Mouse (Mus musculus) sigmoid colon, adult 10 weeks (tissue): Measurements from ENCODE around the gene Mrpl43. TPM values are rescaled to one million over a fixed set of nuclear protein-coding genes. Genes with fewer than 3 reads are reported as not detected.

Experiments used
- polyA plus RNA-seq: library from polyadenylated mRNA; stranded (reverse); fragments of 350-450 nt; fragmentation: Illumina TruSeq; extraction: RNeasy Lipid Tissue Mini Kit (QIAGEN cat#74804); gene quantifications from one replicate; pipeline ENCODE4 v1.2.3, GENCODE M21; 2014; ENCODE audit warnings: low read depth, low replicate concordance

Mrpl43 gene
- polyA plus RNA-seq, result 13.8 TPM

DNA sequence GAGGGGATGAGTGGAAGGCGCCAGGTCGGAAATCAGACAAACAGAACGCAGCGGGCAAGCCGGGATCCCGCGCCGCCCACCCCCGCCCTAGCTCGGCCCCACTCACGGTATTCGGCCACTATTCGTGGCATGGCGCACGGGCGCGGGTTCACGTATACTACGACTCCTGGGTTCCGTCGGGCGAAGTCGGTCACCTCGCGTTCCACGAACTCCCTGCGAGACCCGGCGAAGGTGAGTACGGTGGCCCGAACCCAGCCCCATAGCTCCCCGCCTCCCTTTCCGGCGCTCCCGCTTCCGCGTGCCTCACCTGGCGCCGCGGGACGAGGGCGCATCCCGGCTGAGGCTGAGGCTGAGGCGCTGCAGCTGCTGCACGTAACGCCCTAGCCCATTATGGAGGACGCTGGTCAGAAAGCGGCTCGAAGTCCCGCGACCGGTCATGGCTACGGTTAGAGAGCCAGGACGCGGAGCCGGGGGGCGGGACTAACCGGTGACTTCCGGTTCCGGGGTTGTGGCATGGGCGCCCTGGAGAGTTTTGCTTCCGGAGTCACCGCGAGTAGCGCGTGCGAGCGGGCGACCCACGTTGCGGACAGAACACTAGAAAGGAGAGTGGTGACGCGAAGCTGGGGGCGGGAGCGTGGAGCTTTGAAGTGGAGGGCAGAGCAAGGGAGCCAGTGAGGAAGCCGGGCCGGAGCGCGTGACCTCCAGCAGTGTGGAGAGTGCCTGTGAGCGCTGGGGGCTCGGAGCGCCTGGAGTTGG lies at the start of gene Mrpl43:
Gene Mrpl43 (minus strand): TSS at position 486 of the 756 bp plus-strand sequence.

GRCm38 (mm10) chr19:45047417-45047934 lies 41.2 kb upstream of the Mrpl43 start, which contains the start of gene Sfxn3:
TSS of gene Sfxn3 (plus strand) at chr19:45047503.

DNA sequence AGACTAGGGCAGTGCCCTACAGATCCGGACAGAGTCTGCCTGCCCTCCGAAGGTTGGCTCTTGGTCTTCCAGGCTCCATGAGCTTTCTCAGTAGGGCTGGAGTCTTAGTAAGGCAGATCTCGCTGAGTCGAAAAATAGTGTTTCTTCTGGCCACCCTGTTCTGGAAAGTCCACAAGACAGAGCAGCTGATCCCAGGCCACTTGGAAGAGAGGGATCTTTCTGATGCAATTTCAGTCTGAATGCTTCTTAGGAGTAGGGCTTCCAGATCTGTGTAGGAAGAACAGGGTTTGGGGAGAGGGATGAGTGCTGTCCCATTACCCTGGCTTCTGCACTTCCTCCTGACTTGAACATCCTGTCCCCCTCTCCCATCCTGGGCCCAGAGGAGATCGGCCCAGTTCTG lies 39.4 kb upstream of the Mrpl43 start, which contains the start of gene Pdzd7:
Gene Pdzd7 (minus strand): TSS at position 67 of the 400 bp plus-strand sequence.

GRCm38 (mm10) chr19:45014335-45014971 lies 8.2 kb upstream of the Mrpl43 start, which contains the start of gene Lzts2:
TSS of gene Lzts2 (plus strand) at chr19:45014414.

GRCm38 (mm10) chr19:45005444-45005843 lies 798 bp downstream of the Mrpl43 start, which contains the start of gene Twnk:
TSS of gene Twnk (plus strand) at chr19:45005663.

GRCm38 (mm10) chr19:44988831-44989566 lies 17.2 kb downstream of the Mrpl43 start, which contains the start of gene Sema4g:
TSS of gene Sema4g (plus strand) at chr19:44989101.

Other genes starting within 250 kb of the Mrpl43 start
- gene Slf2, start 75.3 kb downstream of the Mrpl43 start, polyA plus RNA-seq, result 48.4 TPM
- gene Sema4g, start 17.3 kb downstream of the Mrpl43 start, polyA plus RNA-seq, result 50.9 TPM
- 4.6 TPM for gene Twnk, start 779 bp downstream of the Mrpl43 start, polyA plus RNA-seq
- gene Lzts2, start 8.0 kb upstream of the Mrpl43 start, polyA plus RNA-seq, result 11.9 TPM
- gene Pdzd7, start 39.3 kb upstream of the Mrpl43 start, polyA plus RNA-seq, result 6.2 TPM
- 30.7 TPM for gene Sfxn3, start 41.1 kb upstream of the Mrpl43 start, polyA plus RNA-seq
- 0.44 TPM for gene Kazald1, start 68.8 kb upstream of the Mrpl43 start, polyA plus RNA-seq
- gene Tlx1, start 144.2 kb upstream of the Mrpl43 start, polyA plus RNA-seq, result not detected
- gene Lbx1, start 229.4 kb upstream of the Mrpl43 start, polyA plus RNA-seq, result not detected